Mouse (Mus musculus) forebrain, embryonic 14.5 days (tissue): Measurements from ENCODE around the gene C730034F03Rik. TPM values are rescaled to one million over a fixed set of nuclear protein-coding genes. Genes with fewer than 3 reads are reported as not detected.

Experiments
- ATAC-seq: fragments of 200-750 bp; cut with Nextera tagmentation; 2 replicates; pipeline ENCODE4 v1.8.0; 2017; ENCODE audit warnings: mild to moderate bottlenecking, moderate library complexity
- DNase-seq: peaks from one replicate; pipeline ENCODE4 v3.0.0-alpha.2; 2015; ENCODE audit warnings: low spot score
- H3K27ac ChIP-seq: fragments of 300-500 bp; sonication (generic); 2 replicates; pipeline ENCODE4 v1.5.1; 2014; ENCODE audit warnings: low read depth, mild to moderate bottlenecking, control low read depth, low read length, moderate library complexity
- H3K27me3 ChIP-seq: fragments of 300-500 bp; sonication (generic); replicated peaks from 2 replicates; pipeline ENCODE4 v1.6.1; 2014; ENCODE audit warnings: low read length, control low read depth, mixed read lengths; ENCODE audit not compliant: control insufficient read depth, insufficient read depth
- H3K36me3 ChIP-seq: fragments of 300-500 bp; sonication (generic); 2 replicates; pipeline ENCODE4 v1.6.1; 2014; ENCODE audit warnings: low read length, control low read depth; ENCODE audit not compliant: control insufficient read depth, insufficient read depth
- H3K4me1 ChIP-seq: fragments of 300-500 bp; sonication (generic); 2 replicates; pipeline ENCODE4 v1.6.1; 2014; ENCODE audit warnings: antibody characterized with exemption, low read length, control low read depth; ENCODE audit not compliant: control insufficient read depth, insufficient read depth
- H3K4me2 ChIP-seq: fragments of 300-500 bp; sonication (generic); 2 replicates; pipeline ENCODE4 v1.6.1; 2014; ENCODE audit warnings: mild to moderate bottlenecking, control low read depth, low read length
- H3K4me3 ChIP-seq: fragments of 300-500 bp; sonication (generic); 2 replicates; pipeline ENCODE4 v1.5.1; 2014; ENCODE audit warnings: low read depth, low read length, control low read depth
- H3K9ac ChIP-seq: fragments of 300-500 bp; sonication (generic); 2 replicates; pipeline ENCODE4 v1.6.1; 2014; ENCODE audit warnings: mild to moderate bottlenecking, low read length, control low read depth, moderate library complexity
- H3K9me3 ChIP-seq: fragments of 300-500 bp; sonication (generic); replicated peaks from 2 replicates; pipeline ENCODE4 v1.6.1; 2016; ENCODE audit warnings: low read length, control low read depth, mixed read lengths; ENCODE audit not compliant: control insufficient read depth
- WGBS: fragments of 180-500 bp; shearing (Covaris S2); extraction: QIAGEN DNeasy Blood & Tissue Kit; methylation state at CpG from one replicate; pipeline ENCODE4 v1.1.7; 2014; 5-methylcytosine and 5-hydroxymethylcytosine counted together
- polyA plus RNA-seq: library from polyadenylated mRNA; unstranded; fragments of >200 nt; fragmentation: Nextera tagmentation; extraction: Ambion mirVana; gene quantifications from 2 replicates; pipeline ENCODE4 v1.2.1, GENCODE M21; 2014

Gene C730034F03Rik
- polyA plus RNA-seq, 1 experiment from 2014 or later, result 1.3 TPM

- H3K27ac ChIP-seq, result no peak overlapping the region
- no peak overlapping the region for H3K4me2 ChIP-seq
- H3K27me3 ChIP-seq, result no peaks in the 10 kb centered on the region
- 86% methylated on average over 7 of the region's 7 CpGs for WGBS
- no peaks in the 10 kb centered on the region for H3K4me1 ChIP-seq
- H3K36me3 ChIP-seq, result peaks cover 53% of the 10 kb centered on the region
- no peak overlapping the region for H3K9ac ChIP-seq
- H3K4me3 ChIP-seq, result no peak overlapping the region
- ATAC-seq (no peak), DNase-seq (no peak)
- H3K9me3 ChIP-seq, result no peaks in the 10 kb centered on the region
Observed at GRCm38 (mm10) chr15:89462176-89462575, 32.8 kb downstream of the C730034F03Rik start.

GRCm38 (mm10) chr15:89463334-89464235 is 34.2 kb downstream of the C730034F03Rik start:
- no peak overlapping the region for H3K27ac ChIP-seq
- peaks cover 39% of the 10 kb centered on the region for H3K36me3 ChIP-seq
- DNase-seq (no peak), ATAC-seq (no peak)
- WGBS, result 67% methylated on average over 5 of the region's 5 CpGs
- H3K4me1 ChIP-seq, result no peaks in the 10 kb centered on the region
- no peaks in the 10 kb centered on the region for H3K9me3 ChIP-seq
- no peak overlapping the region for H3K4me3 ChIP-seq
- H3K9ac ChIP-seq, result no peak overlapping the region
- no peak overlapping the region for H3K4me2 ChIP-seq
- no peaks in the 10 kb centered on the region for H3K27me3 ChIP-seq

- Histone ChIP-seq H3K4me3 (no peak overlapping the region), H3K4me2 (no peak overlapping the region), H3K9ac (no peak overlapping the region), H3K36me3 (peaks cover 25% of the 10 kb centered on the region), H3K27me3 (no peaks in the 10 kb centered on the region), H3K9me3 (no peaks in the 10 kb centered on the region), H3K4me1 (no peaks in the 10 kb centered on the region), H3K27ac (no peak overlapping the region)
- DNase-seq (peak; percentile 56), ATAC-seq (peak; percentile 30)
- WGBS, result 4% methylated on average over 1 of the region's 1 CpGs
Observed at GRCm38 (mm10) chr15:89465052-89465451, 35.7 kb downstream of the C730034F03Rik start.

DNA sequence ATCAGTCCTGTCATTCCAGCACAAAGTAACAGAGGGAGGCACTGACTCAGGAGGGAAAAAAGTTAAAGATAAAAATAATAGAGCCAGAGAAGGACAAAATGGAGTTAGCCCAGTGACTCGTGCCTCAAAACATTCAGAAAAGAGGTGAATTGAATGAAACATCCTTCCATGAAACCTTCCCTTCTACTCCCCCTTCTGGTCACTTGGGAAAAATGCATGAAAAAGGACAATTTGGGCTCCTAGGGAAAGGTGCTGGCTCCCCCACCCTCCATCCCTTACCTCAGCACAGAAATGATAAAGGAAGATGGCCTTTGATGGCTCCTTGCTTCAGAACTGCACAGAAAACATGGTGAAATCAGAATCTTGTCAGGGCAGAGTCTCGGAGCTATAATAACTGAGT is 39.2 kb downstream of the C730034F03Rik start:
- Histone ChIP-seq H3K36me3 (no peaks in the 10 kb centered on the region), H3K4me1 (no peaks in the 10 kb centered on the region), H3K27ac (no peak overlapping the region), H3K4me3 (no peak overlapping the region), H3K27me3 (no peaks in the 10 kb centered on the region), H3K9me3 (no peaks in the 10 kb centered on the region), H3K4me2 (no peak overlapping the region), H3K9ac (no peak overlapping the region)
- WGBS, result 24% methylated on average over 2 of the region's 2 CpGs
- DNase-seq, result peak; percentile 75
- ATAC-seq, result 0 out of 2 replicates have a peak, but pooled peaks have one; percentile 28

- no peak for DNase-seq
Observed at GRCm38 (mm10) chr15:89471476-89471875, 42.1 kb downstream of the C730034F03Rik start.

DNA sequence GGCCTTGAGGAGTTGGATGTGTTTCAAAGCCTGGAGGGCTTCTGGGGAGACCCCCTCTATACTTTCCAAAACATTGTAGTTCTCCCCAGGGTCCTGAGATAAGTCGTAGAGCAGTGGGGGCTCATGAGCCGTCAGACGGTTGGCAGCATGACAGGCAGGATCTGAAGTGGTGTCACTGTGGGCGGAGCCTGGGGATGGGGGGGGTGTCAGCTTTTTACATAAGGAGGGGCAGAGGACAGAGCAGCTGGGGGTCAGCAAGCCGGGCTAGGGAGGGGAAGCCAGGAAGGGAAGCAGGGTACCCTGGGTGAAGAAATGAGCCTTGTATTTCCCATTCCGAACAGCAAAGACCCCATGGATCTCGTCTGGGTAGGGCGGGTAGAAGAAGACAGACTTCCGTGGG is 44.0 kb downstream of the C730034F03Rik start:
- H3K36me3 ChIP-seq, result no peaks in the 10 kb centered on the region
- H3K27ac ChIP-seq, result no peak overlapping the region
- DNase-seq (no peak), ATAC-seq (no peak)
- H3K4me1 ChIP-seq, result peaks cover 6% of the 10 kb centered on the region
- WGBS, result 83% methylated on average over 9 of the region's 9 CpGs
- H3K27me3 ChIP-seq, result no peaks in the 10 kb centered on the region; the same call in 1 of the 2 replicates
- H3K4me2 ChIP-seq, result no peak overlapping the region
- H3K9ac ChIP-seq, result no peak overlapping the region
- no peaks in the 10 kb centered on the region for H3K9me3 ChIP-seq
- no peak overlapping the region for H3K4me3 ChIP-seq

More at GRCm38 (mm10) chr15:89471476-89471875, 42.1 kb downstream of the C730034F03Rik start:
- Histone ChIP-seq H3K36me3 (no peaks in the 10 kb centered on the region), H3K9me3 (no peaks in the 10 kb centered on the region), H3K4me2 (no peak overlapping the region), H3K9ac (no peak overlapping the region), H3K27me3 (no peaks in the 10 kb centered on the region), H3K27ac (no peak overlapping the region), H3K4me1 (peaks cover 6% of the 10 kb centered on the region), H3K4me3 (no peak overlapping the region)
- no peak for ATAC-seq
- 90% methylated on average over 4 of the region's 4 CpGs for WGBS

GRCm38 (mm10) chr15:89473921-89474320 is 44.5 kb downstream of the C730034F03Rik start:
- 96% methylated on average over 8 of the region's 8 CpGs for WGBS
- peaks cover 6% of the 10 kb centered on the region for H3K4me1 ChIP-seq
- ATAC-seq (no peak), DNase-seq (no peak)
- H3K36me3 ChIP-seq, result no peaks in the 10 kb centered on the region
- H3K9me3 ChIP-seq, result no peaks in the 10 kb centered on the region
- no peak overlapping the region for H3K4me2 ChIP-seq
- no peaks in the 10 kb centered on the region; the same call in 1 of the 2 replicates for H3K27me3 ChIP-seq
- H3K4me3 ChIP-seq, result no peak overlapping the region
- H3K27ac ChIP-seq, result no peak overlapping the region
- no peak overlapping the region for H3K9ac ChIP-seq

DNA sequence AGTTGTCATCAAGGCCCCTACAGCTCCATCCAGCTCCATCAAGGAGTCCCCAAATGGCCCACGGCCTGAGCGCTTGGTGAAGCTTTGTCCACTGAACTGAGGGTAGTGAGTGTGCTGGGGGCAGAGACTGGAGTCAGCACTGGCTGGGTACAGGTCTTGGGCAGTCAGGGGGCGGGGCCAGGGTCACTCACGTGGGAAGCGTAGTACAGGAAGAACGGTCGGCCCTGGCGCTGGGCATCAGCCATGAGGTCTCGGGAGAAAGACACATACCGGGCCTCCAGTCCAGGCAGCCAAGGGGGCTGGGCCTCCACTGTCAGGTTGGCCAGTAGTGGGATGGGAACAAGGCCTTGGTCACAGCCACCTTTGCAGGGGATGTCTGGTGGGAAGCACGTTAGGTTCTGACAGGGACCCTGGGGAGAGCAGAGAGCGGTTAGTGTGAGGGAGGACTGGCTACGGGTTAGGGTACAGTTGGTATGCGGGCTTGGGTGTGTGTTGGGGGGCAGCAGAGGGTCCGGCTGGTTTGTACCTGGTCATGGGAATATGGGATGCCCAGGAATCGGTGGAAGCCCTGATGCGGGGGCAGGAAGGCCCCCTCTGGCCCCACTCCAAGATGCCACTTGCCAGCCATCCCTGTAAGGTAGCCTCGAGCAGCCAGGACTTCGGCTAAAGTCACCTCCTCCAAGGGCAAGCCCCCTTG is 45.4 kb downstream of the C730034F03Rik start:
- H3K27ac ChIP-seq, result no peak overlapping the region
- peaks cover 6% of the 10 kb centered on the region for H3K4me1 ChIP-seq
- no peaks in the 10 kb centered on the region; the same call in 1 of the 2 replicates for H3K27me3 ChIP-seq
- ATAC-seq (no peak), DNase-seq (no peak)
- H3K36me3 ChIP-seq, result no peaks in the 10 kb centered on the region
- WGBS, result 93% methylated on average over 19 of the region's 19 CpGs
- no peaks in the 10 kb centered on the region for H3K9me3 ChIP-seq
- H3K4me2 ChIP-seq, result no peak overlapping the region; the same call in 1 of the 2 replicates
- no peak overlapping the region for H3K9ac ChIP-seq
- no peak overlapping the region for H3K4me3 ChIP-seq
